Mouse (Mus musculus) adrenal gland, postnatal 14 days (tissue): ENCODE data around the gene Hk2. TPM values are rescaled to one million over a fixed set of nuclear protein-coding genes. Genes with fewer than 3 reads are reported as not detected.
A peak's percentile ranks its signal among the peaks of the same experiment; 100 is the strongest.

Experiments used
- DNase-seq: peaks from one replicate; pipeline ENCODE4 v3.0.0; 2021; ENCODE audit warnings: mixed read lengths
- total RNA-seq: library from RNA; stranded (reverse); gene quantifications from 2 replicates; pipeline ENCODE4 v1.2.3, GENCODE M21; 2021

The Hk2 gene
- total RNA-seq, 1 experiment from 2014 or later = 126 TPM

GRCm38 (mm10) chr6:82770286-82770685 lies 4.0 kb downstream of the Hk2 start:
- DNase-seq = no peak

- no peak for DNase-seq
Measured at GRCm38 (mm10) chr6:82769704-82770103, 4.5 kb downstream of the Hk2 start.

- no peak for DNase-seq
Measured at GRCm38 (mm10) chr6:82767734-82768586, 6.3 kb downstream of the Hk2 start.

DNA sequence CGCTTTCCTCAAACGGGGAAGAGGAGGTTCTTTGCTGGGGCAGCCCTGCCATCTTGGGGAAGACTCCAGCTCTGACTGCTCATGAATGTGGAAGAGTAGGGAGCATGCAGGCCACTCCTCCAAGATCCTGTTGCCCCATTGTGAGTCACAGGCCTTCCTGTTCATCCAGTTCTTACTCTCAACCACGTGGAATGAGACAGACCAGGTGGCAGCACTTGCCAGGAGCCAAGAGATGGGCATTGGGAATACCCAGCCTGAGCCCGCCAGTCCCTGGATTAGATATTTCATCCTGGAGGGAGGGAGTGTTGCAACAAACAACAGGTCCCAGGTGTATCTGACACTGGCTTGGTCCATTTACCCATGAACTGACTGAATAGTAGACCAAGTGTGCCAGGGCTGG lies 7.6 kb downstream of the Hk2 start:
- peak; percentile 62 for DNase-seq

DNA sequence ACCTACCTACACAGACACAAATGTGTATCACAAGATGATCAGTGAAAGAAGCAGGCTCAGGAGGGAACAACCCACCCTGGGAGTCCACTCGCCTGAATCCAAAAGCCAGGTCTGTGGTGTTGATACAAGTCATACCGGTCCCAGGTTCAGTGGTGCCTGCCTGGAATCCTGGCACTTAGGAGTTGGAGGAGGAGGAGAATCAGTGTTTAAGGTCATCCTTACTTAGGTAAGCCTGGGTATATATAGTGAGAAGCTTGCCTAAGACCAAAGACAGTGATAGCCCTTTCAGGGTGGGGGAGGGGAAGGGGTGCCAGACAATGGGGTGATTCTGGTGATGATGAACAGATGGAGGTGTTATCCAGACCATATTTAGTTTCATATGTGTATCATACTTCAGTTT lies 9.0 kb downstream of the Hk2 start:
- DNase-seq = no peak

DNA sequence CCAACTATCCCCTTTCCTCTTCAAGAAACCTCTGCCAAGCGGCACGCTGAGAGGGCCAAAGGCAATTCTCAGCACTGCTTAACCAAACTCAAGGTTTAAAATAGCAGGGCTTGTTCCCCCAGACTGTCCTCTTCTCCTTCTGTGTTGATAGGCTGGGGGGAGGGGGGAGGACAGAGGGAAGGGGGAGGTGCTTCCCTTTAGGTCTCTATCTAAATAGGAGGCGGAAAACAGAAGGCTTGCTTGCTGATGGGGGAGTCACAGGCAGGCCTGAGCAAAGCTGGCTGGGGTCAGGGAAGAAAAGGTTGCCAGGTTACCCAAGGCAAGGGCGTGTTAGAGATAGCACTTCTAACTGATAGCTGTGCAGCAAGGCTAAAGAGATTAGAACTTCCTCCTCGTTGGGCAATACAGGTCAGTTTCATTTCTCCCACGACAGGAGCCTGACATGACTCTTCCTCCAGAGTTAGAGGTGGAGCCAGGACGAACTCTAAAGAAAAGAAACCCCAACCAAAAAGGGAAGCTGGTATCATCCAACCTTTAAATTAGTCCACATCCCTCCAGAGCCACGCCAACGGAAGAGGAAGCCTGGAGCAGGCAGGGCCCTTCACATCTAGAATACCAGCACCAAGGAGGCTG lies 10.3 kb downstream of the Hk2 start:
- DNase-seq = no peak

GRCm38 (mm10) chr6:82762728-82763127 lies 11.5 kb downstream of the Hk2 start:
- no peak for DNase-seq

DNA sequence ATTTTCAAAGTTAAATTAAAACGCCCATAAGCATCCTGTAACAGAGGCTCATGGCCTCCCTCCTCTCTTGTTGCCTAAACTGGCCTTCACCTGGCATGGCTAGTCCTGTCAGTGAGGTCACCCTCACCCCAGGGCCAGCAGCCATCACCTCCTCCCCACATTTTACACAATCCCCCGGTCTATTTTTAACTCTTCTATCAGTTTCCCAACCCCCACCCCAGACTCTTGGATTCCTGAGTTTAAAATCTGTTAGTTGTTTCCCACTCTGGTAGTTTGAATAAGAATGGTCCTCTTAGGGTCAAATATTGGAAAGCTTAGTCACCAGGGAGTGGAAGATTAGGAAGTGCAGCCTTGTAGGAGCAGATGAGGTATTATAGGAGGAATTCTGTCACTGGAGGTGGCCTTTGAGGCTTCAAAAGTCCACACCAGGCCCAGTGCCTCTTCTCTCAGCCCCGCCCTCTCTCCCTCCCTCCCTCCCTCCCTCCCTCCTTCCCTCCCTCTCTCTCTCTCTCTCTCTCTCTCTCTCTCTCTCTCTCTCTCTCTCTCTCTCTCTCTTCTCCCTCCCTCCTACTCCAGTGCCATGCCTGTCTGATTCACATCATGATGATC lies 13.4 kb downstream of the Hk2 start:
- peak; percentile 68 for DNase-seq

- no peak for DNase-seq
Measured at GRCm38 (mm10) chr6:82759241-82759640, 15.0 kb downstream of the Hk2 start.

DNA sequence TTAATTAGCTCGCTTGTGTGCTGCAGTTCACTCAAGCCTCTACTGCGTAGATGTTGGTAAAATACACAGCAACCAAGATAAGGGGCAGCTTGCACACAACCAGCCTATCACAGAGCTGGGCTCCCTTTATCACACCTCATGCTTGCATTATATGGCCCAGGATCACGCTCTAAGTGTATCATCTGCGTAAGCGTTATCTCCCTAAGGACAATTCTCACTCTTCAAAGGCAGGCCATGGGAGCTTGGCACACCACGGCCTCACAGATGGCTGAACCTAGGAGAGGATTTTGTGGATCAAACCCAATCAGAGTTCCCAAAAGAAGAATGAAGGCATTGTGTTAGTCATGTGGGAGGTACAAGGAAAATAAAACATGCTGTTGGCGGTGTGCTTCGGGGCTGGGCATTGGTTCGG lies 17.4 kb downstream of the Hk2 start:
- DNase-seq = no peak

GRCm38 (mm10) chr6:82756216-82756615 lies 18.0 kb downstream of the Hk2 start:
- DNase-seq = peak; percentile 48

DNA sequence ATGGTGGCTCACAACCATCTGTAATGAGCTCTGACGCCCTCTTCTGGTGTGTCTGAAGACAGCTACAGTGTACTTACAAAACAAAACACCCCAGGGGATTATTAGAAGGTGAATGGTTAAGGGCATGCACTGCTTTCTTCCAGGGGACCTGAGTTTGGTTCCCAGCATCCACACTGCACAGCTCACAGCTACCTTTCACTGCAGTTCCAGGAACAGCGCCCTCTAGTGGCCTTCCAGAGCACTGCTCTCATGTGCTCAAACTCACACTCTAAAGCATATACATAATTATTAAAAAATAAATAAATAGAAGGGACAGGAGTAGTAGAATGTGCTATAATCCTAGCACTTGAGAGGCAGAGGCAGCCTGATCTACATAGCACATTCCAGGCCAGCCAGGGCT lies 18.9 kb downstream of the Hk2 start:
- no peak for DNase-seq

DNA sequence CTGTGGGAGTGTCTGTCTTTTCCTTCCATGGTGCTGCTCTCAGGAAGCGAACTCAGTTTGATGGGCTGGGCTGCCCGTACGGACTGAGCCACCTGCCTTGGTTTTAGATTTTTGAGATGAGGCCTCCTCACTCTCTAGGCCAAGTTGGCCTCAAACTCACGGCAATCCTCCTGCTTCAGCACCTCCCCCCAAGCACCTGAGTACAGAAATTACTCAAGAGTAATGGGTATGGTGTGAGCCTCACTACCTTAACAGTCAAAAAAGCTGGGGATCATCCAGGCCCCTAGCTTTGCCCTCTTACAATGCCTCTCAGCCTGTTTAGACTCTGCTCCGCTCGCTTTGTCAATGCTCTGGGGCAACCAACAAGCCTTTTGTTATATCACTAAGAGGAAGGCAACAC lies 19.5 kb downstream of the Hk2 start:
- no peak for DNase-seq

- no peak for DNase-seq
Measured at GRCm38 (mm10) chr6:82753638-82754361, 20.5 kb downstream of the Hk2 start.

- DNase-seq = peak; percentile 26
Measured at GRCm38 (mm10) chr6:82753061-82753460, 21.2 kb downstream of the Hk2 start.

DNA sequence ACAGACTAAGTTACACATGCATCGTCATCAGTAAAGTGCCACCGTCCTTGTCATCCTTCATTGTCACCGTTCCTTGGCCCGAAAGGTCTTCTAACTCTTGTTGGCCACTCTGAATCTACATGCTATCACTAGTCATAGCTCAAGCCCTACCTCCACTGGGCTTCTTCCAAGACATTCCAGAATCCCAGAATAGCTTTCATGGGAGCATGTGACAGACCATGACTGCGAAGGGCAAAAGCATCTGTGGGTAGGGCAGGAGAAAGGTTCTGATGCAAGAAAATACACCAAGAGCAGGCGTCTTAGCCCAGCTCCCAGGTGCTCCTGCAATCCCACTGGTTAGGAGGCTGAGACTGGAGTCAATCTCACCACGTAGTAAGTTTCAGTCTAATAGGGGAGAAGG lies 22.5 kb downstream of the Hk2 start:
- DNase-seq = no peak

DNA sequence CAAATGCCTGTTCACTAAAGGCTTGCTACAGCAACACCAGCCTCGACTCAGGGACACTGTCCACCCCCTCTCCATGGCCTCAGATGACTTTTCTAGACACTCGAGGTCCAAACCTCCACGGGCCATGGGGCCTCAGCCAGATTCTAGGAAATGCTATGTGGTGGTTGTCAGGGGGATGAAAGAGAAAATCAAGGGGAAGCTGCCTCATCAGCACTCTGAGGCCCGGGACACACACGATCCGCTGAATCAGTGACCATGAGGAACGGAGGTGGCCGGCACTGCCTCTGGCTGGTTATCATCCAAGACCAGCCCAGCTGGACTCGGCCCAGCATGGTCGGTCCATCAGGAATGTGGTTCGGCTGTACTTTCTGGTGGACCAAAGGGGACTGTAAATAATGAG lies 23.2 kb downstream of the Hk2 start:
- DNase-seq = peak; percentile 86

- DNase-seq = no peak
Measured at GRCm38 (mm10) chr6:82750063-82750462, 24.2 kb downstream of the Hk2 start.

- peak; percentile 70 for DNase-seq
Measured at GRCm38 (mm10) chr6:82748106-82748672, 26.1 kb downstream of the Hk2 start.

DNA sequence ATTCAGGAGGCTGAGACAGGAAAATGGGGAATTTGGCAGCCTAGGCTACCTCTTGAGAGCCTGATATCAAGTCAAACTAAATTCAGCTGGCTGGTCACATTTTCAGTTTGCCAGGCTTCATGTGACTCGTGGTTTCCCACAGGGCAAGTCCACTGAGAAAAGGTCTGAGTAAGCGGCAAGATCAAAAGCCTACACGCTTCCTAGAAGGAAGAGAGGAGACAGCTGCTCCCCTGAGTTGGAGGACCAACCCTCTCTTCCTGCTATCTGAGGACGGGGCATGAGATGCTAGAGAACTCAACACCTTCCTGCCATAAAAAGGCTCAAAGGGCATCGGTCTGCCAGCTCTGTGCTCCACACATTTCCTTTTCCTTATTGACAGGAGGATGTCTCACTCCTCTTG lies 27.2 kb downstream of the Hk2 start:
- no peak for DNase-seq

DNA sequence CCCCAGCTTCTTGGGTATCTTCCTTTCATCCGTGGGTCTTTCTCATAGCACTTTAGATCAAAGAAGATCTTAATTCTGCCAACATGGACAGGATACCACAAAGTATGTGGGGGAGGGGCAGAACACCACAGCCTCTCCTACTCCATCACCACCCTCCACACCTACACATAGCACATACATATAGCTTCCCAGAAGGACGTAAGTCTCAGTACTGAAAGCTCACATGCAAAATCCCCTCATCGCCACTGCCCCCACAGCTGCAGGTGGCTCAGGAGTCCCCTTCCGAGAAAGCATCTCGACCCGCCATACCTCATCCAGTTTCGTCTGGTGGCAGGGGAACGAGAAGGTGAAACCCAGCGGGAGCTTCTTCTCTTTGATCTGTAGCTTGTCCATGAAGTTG lies 29.7 kb downstream of the Hk2 start:
- DNase-seq = no peak

GRCm38 (mm10) chr6:82741518-82741880 lies 32.8 kb downstream of the Hk2 start:
- peak; percentile 33 for DNase-seq
